Mouse (Mus musculus) left cerebral cortex, adult 8-10 months (tissue): ENCODE measurements around the gene Mcpt8. TPM values are rescaled to one million over a fixed set of nuclear protein-coding genes. Genes with fewer than 3 reads are reported as not detected.

ENCODE experiments used
- microRNA-seq, 2 experiments: library from miRNA; unstranded; fragments of <30 nt; microRNA quantifications; one replicate each; pipeline ENCODE4 v1.2.0; 2022
- total RNA-seq, 4 experiments: library from RNA; stranded (reverse); gene quantifications; 2 replicates each; pipeline ENCODE4 v1.2.4; 2022

The Mcpt8 gene
- total RNA-seq, 4 experiments from 2014 or later: not detected

Small RNA genes lying within 50 kb of the gene (microRNA-seq; reads per million reads assigned to microRNA genes)
- gene Mir6949: 0 reads per million in 2 experiments

Other genes with a start within 250 kb of the Mcpt8 start
- 10 to 100 TPM in 2 of 4 experiments, 1 to 10 TPM in 2; 7.3 to 13.3 (median 11.3) TPM for gene Nynrin, start 231.3 kb downstream of the Mcpt8 start, total RNA-seq
- under 1 TPM; 0.09 to 0.52 (median 0.23) TPM for gene Cbln3, start 200.9 kb downstream of the Mcpt8 start, total RNA-seq
- 10 to 100 TPM; 12.7 to 15.8 (median 13.0) TPM for gene Khnyn, start 200.3 kb downstream of the Mcpt8 start, total RNA-seq
- 100 to 1,000 TPM; 101 to 123 (median 111) TPM for gene Sdr39u1, start 185.0 kb downstream of the Mcpt8 start, total RNA-seq
- not detected for gene Cma1, start 140.6 kb downstream of the Mcpt8 start, total RNA-seq
- gene Cma2, start 134.3 kb downstream of the Mcpt8 start, total RNA-seq: not detected
- not detected for gene Mcpt1, start 67.3 kb downstream of the Mcpt8 start, total RNA-seq
- not detected for gene Mcpt9, start 54.8 kb downstream of the Mcpt8 start, total RNA-seq
- gene Mcpt2, start 43.2 kb downstream of the Mcpt8 start, total RNA-seq: not detected
- gene Mcpt4, start 23.0 kb downstream of the Mcpt8 start, total RNA-seq: not detected
- not detected for gene Ctsg, start 17.3 kb upstream of the Mcpt8 start, total RNA-seq
- gene Gzme, start 35.4 kb upstream of the Mcpt8 start, total RNA-seq: not detected
- gene Gzmd, start 47.3 kb upstream of the Mcpt8 start, total RNA-seq: not detected
- not detected for gene Gzmg, start 74.3 kb upstream of the Mcpt8 start, total RNA-seq
- gene Gzmn, start 89.3 kb upstream of the Mcpt8 start, total RNA-seq: not detected
- not detected for gene Gzmf, start 126.1 kb upstream of the Mcpt8 start, total RNA-seq
- gene Gzmc, start 149.4 kb upstream of the Mcpt8 start, total RNA-seq: not detected
- not detected for gene Gzmb, start 177.0 kb upstream of the Mcpt8 start, total RNA-seq